Mouse (Mus musculus) liver, embryonic 13.5 days (tissue): ENCODE results near the gene Mark1. TPM values are rescaled to one million over a fixed set of nuclear protein-coding genes. Genes with fewer than 3 reads are reported as not detected.
A peak's percentile ranks its signal among the peaks of the same experiment; 100 is the strongest.

Source experiments
- ATAC-seq: fragments of 200-750 bp; cut with Nextera tagmentation; 2 replicates; pipeline ENCODE4 v1.8.0; 2017; ENCODE audit warnings: low read depth, mild to moderate bottlenecking, moderate number of reproducible peaks, moderate library complexity
- DNase-seq: peaks from one replicate; pipeline ENCODE4 v3.0.0; 2022
- H3K27ac ChIP-seq: fragments of 300-500 bp; sonication (generic); 2 replicates; pipeline ENCODE4 v1.5.1; 2015; ENCODE audit warnings: moderate library complexity, mild to moderate bottlenecking, inconsistent platforms
- H3K27me3 ChIP-seq: fragments of 300-500 bp; sonication (generic); 2 replicates; pipeline ENCODE4 v1.6.1; 2015; ENCODE audit warnings: mild to moderate bottlenecking, inconsistent platforms
- H3K36me3 ChIP-seq: fragments of 300-500 bp; sonication (generic); 2 replicates; pipeline ENCODE4 v1.6.1; 2015; ENCODE audit warnings: mild to moderate bottlenecking, inconsistent platforms
- H3K4me1 ChIP-seq: fragments of 300-500 bp; sonication (generic); replicated peaks from 2 replicates; pipeline ENCODE4 v1.6.1; 2015; ENCODE audit warnings: inconsistent platforms
- H3K4me2 ChIP-seq: fragments of 300-500 bp; sonication (generic); 2 replicates; pipeline ENCODE4 v1.6.1; 2015; ENCODE audit warnings: inconsistent platforms, mild to moderate bottlenecking, moderate library complexity
- H3K4me3 ChIP-seq: fragments of 300-500 bp; sonication (generic); replicated peaks from 2 replicates; pipeline ENCODE4 v1.5.1; 2015; ENCODE audit warnings: mild to moderate bottlenecking, inconsistent platforms
- H3K9ac ChIP-seq: fragments of 300-500 bp; sonication (generic); 2 replicates; pipeline ENCODE4 v1.6.1; 2015; ENCODE audit warnings: mild to moderate bottlenecking, inconsistent platforms
- H3K9me3 ChIP-seq: fragments of 300-500 bp; sonication (generic); replicated peaks from 2 replicates; pipeline ENCODE4 v1.6.1; 2016; ENCODE audit warnings: inconsistent platforms
- WGBS: fragments of 180-500 bp; shearing (Covaris S2); methylation state at CpG from one replicate; pipeline ENCODE4 v1.1.7; 2015; ENCODE audit not compliant: insufficient replicate concordance; 5-methylcytosine and 5-hydroxymethylcytosine counted together
- polyA plus RNA-seq: library from polyadenylated mRNA; unstranded; fragments of >200 nt; fragmentation: Nextera tagmentation; extraction: Ambion mirVana; gene quantifications from 2 replicates; pipeline ENCODE4 v1.2.1, GENCODE M21; 2015

Gene Mark1
- polyA plus RNA-seq, 1 experiment from 2014 or later: 0.16 TPM

DNA sequence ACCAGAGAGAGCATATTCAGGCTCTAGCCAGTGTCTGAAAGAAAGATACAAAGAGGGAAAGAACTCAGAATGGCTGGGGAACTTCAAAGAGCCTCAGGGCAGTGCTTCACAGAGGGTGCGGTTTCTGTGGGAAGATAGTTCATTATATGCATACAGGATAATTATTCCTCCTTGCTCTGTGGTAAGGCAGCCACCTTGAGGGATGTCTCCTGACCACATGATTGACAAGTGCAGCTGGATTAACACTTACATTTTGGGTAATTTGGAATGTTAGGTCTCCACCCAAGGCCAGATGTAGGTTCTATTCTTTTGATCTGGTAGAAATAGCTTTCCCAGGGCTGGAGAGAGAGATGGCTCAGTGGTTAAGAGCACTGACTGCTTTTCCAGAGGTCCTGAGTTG lies 113.2 kb downstream of the Mark1 start:
- peaks cover 31% of the 10 kb centered on the region for H3K27me3 ChIP-seq
- 52% methylated on average over 1 of the region's 1 CpGs for WGBS
- H3K36me3 ChIP-seq: no peaks in the 10 kb centered on the region
- H3K4me1 ChIP-seq: no peaks in the 10 kb centered on the region
- DNase-seq (no peak), ATAC-seq (no peak)
- no peak overlapping the region for H3K9ac ChIP-seq
- no peak overlapping the region for H3K27ac ChIP-seq
- no peak overlapping the region for H3K4me2 ChIP-seq
- no peak overlapping the region for H3K4me3 ChIP-seq
- H3K9me3 ChIP-seq: no peaks in the 10 kb centered on the region

DNA sequence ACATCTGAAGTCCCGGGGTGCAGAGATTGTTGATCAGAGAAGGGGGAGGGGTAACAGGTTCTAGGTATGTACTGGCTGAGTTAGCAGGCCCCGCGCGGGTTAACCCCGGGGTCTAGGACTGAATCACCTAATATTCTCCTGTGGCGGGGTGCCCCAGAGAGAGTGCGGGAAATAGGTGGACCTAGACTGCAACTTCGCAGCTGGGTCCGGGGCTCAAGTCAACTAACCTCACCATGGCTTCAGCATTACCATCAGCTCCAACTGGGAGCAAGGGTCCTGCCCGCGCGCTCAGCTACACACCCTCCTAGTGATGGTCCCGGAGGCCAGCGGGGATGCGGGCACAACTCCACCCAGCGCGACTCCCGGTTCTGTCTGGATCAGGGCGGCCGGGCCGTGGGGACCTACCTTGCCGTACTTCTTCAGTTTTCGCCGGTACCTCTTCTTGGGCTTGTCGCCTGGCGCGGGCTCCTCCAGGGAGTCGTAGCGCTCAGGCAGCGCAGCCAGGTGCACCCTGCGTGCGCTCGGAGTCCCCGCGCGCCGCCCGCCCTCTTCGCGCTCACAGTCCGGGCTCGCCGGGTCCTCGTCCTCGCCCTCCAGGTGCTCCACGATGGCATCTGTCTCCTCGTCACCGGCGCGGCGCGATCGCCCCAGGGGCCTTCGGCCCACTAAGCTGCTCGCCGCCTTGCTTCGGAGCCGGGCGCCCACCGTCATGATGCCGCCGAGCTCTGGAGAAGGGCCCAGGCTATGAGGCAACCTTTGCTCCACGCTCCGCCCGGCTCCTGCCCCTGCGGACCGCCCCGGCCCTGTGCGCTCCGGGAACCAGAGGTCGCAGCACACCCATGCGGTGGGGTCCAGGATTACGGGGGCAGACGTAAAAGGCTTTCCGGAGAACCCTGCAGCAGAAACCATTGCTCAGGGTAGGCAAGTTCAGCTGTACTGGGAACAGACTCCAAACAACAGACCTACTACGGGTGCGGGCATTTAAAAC lies 116.8 kb downstream of the Mark1 start, which contains the start of gene C130074G19Rik:
C130074G19Rik (minus strand) TSS at position 938 of the 988 bp plus-strand sequence.
- Histone ChIP-seq H3K4me1 (peaks cover 8% of the 10 kb centered on the region; the same call in 1 of the 2 replicates), H3K4me2 (peak within 1 kb of the TSS; percentile 55), H3K9me3 (no peaks in the 10 kb centered on the region), H3K27ac (no peak within 1 kb of the TSS), H3K27me3 (peaks cover 36% of the 10 kb centered on the region), H3K4me3 (peak within 1 kb of the TSS; percentile 57), H3K36me3 (no peaks in the 10 kb centered on the region), H3K9ac (peak within 1 kb of the TSS; percentile 57)
- WGBS: 3% methylated on average over 77 of the region's 77 CpGs
- ATAC-seq (peak; percentile 83), DNase-seq (no peak)

DNA sequence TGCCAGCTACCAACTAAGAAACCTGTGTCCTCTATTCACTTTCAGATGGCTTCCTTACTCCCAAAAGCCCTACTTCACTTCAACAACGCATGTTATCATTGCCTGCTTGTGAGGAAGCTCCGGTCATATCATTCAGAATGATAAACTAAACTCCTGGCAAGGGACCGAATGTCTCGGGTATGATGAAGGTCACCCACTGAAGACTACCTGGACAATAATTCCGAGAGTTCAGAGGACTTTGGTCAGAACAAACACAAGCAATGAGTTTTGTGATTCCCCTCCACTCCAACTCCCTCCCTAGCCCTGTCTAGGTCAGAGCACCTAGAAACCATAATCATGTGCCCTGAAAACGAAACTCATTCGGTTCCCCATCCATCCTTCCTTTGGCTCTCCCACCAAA lies 117.5 kb downstream of the Mark1 start:
- Histone ChIP-seq H3K9ac (peak overlapping the region; percentile 57), H3K9me3 (no peaks in the 10 kb centered on the region), H3K36me3 (no peaks in the 10 kb centered on the region), H3K4me1 (peaks cover 8% of the 10 kb centered on the region; the same call in 1 of the 2 replicates), H3K4me3 (peak overlapping the region; percentile 57), H3K4me2 (peak overlapping the region; percentile 55), H3K27me3 (peaks cover 36% of the 10 kb centered on the region), H3K27ac (no peak overlapping the region)
- no peak for DNase-seq
- 36% methylated on average over 7 of the region's 7 CpGs for WGBS
- ATAC-seq: no peak

DNA sequence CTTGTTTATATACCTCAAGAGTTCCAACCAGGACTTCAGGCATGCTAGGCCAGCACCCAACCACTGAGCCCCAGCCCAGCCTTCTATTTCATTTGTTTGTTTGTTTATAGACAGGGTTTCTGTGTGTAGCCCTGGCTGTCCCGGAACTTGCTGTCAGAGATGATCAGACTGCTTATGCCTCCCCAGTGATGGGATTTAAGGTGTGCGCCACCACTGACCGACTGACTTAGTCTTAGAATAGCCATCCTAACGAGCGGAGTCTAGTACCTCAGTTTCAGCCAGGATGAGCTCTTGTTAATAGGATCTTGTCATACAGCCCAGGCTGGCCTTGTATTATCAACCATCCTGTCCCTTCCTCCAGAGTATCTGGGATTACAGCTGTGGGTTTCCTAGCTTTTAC lies 118.2 kb downstream of the Mark1 start:
- Histone ChIP-seq H3K9ac (peak overlapping the region; percentile 57; the same call in 1 of the 2 replicates), H3K4me3 (peak overlapping the region; percentile 57), H3K4me1 (peaks cover 8% of the 10 kb centered on the region; the same call in 1 of the 2 replicates), H3K4me2 (peak overlapping the region; percentile 55), H3K27me3 (peaks cover 36% of the 10 kb centered on the region), H3K27ac (no peak overlapping the region), H3K36me3 (no peaks in the 10 kb centered on the region), H3K9me3 (no peaks in the 10 kb centered on the region)
- DNase-seq (no peak), ATAC-seq (no peak)
- whole genome bisulfite sequencing: 76% methylated on average over 5 of the region's 5 CpGs

DNA sequence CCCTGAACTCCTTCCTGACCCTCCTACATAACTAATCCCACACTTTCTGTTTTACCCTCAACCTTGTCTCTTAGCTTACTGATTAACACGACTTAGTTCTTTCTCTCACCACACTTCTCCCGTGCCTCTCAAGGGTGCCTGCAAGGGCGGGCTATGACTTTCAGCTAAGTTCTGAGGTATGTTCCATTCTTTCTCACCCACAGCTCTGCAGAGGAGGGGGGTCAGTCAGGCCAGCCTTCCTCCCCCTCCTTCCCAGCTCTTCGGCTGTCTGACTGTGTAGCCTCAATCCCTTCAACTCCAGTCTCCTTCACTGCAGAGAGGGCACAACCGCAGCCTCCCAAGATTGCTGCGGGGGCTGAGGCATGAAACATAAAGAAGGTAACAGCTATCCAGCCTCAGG lies 120.5 kb downstream of the Mark1 start:
- H3K27me3 ChIP-seq: peaks cover 32% of the 10 kb centered on the region
- H3K4me2 ChIP-seq: peak overlapping the region; percentile 13; the same call in 1 of the 2 replicates
- H3K9ac ChIP-seq: no peak overlapping the region
- DNase-seq: no peak
- no peaks in the 10 kb centered on the region for H3K9me3 ChIP-seq
- H3K36me3 ChIP-seq: no peaks in the 10 kb centered on the region
- H3K27ac ChIP-seq: no peak overlapping the region
- 64% methylated on average over 6 of the region's 6 CpGs for WGBS
- no peak overlapping the region for H3K4me3 ChIP-seq
- H3K4me1 ChIP-seq: peaks cover 16% of the 10 kb centered on the region
- no peak for ATAC-seq

DNA sequence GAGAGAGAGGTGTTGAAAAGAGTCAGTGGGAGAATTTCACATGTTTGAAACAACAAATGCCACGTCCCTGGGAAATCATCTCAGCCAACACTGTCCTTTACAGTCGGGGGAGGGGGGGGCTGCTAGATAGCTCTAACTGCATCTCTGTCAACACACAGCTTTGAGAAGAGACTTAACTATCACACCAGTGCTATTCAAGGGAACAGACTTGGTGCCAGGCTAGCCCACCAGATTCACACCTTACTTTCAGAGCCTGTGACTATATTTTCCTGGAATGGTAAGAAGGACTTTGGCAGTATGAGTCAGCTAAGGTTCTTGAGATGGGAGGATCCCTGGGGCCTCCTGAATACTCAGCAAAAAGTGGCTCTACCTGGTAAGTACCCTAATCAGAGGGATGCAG lies 122.1 kb downstream of the Mark1 start:
- Histone ChIP-seq H3K4me2 (no peak overlapping the region), H3K36me3 (no peaks in the 10 kb centered on the region), H3K9me3 (no peaks in the 10 kb centered on the region), H3K9ac (no peak overlapping the region), H3K4me3 (no peak overlapping the region), H3K27ac (no peak overlapping the region), H3K27me3 (peaks cover 17% of the 10 kb centered on the region), H3K4me1 (peaks cover 22% of the 10 kb centered on the region)
- ATAC-seq (no peak), DNase-seq (no peak)
- 44% methylated on average over 2 of the region's 2 CpGs for WGBS

DNA sequence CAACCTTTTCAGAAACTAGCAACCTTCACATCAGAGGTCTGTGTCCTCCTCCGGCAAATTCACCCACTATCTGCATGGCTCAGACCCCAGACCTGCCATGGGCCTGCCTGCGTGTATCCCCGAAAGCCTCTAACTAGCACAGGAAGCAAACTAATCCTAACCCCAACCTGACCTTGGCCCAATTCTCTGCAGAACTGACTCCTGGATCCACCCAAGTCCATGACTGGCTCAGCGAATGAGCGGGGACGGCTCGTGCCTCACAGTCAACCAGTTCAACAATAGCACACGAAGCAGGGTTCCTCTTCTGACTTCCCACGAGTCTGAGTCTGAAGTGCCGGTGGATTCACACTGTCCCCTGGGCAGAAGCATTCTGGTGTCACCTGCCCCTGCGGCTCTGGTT lies 125.5 kb downstream of the Mark1 start:
- 73% methylated on average over 11 of the region's 11 CpGs for WGBS

DNA sequence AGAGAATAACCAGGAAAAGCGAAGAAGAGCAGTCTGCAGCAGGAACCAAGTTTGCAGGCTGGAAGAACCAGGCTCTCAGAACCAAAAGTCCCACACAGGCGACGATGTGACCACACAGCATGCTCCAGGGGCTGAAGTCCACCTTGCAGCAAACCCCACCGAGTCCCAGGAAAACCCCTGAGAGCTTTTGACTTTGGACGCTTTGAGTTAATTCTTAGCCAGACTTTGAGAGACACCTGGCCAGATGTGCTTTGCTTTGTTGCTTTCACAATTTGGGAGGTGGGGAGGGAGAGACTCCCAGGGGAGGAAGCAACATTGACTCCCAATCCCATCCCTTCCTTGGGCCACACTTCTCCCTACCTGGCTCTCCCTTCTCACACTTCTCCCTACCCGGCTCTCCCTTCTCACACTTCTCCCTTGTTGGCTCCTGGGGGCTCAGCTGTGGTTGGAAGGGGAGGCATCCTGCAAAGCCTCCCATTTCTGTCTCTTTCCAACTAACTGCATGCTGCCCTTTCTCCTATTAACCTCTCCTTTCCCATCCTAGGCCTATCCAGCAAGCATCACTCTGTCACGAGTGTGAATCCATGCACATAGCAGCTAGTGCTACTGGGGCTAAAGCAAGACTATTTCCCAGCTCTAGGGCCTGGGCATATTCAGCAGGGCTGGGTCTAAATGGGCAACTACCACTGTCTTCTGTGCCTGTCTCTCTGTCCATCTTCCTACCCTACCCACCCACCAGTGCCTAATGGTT lies 127.1 kb downstream of the Mark1 start:
- Histone ChIP-seq H3K4me3 (no peak overlapping the region), H3K4me1 (peaks cover 39% of the 10 kb centered on the region), H3K27me3 (no peaks in the 10 kb centered on the region), H3K9ac (0 out of 2 replicates have a peak overlapping the region, but pooled peaks have one; percentile 0), H3K27ac (peak overlapping the region; percentile 78), H3K36me3 (no peaks in the 10 kb centered on the region), H3K4me2 (no peak overlapping the region), H3K9me3 (no peaks in the 10 kb centered on the region)
- no peak for DNase-seq
- 52% methylated on average over 7 of the region's 7 CpGs for WGBS
- ATAC-seq: peak; percentile 50

More for the DNA sequence above, 125.5 kb downstream of the Mark1 start:
- Histone ChIP-seq H3K4me2 (no peak overlapping the region), H3K4me3 (no peak overlapping the region), H3K36me3 (no peaks in the 10 kb centered on the region), H3K27ac (peak overlapping the region; percentile 50; the same call in 1 of the 2 replicates), H3K9me3 (no peaks in the 10 kb centered on the region), H3K4me1 (peaks cover 37% of the 10 kb centered on the region), H3K27me3 (no peaks in the 10 kb centered on the region), H3K9ac (no peak overlapping the region)
- ATAC-seq (no peak), DNase-seq (no peak)

DNA sequence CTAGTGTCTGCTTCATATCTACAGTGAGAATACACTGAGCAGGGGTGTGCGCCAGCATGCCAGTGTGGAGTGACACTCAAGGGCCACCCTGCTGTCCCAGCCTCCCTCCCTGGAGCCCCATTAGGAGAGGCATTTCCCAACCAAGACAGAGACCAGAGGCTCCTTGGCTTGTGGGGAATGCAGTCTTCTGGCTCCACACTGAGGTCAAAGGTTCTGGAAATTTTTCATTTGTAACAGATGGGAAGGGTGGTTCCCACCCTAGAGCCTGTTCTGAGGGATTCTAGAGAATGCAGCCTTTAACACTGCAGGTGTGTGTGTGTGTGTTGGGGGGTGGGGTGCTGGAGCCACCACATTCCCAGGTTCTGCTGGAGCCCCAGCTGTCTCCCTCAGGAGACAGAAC lies 127.9 kb downstream of the Mark1 start:
- Histone ChIP-seq H3K9ac (0 out of 2 replicates have a peak overlapping the region, but pooled peaks have one; percentile 0), H3K9me3 (no peaks in the 10 kb centered on the region), H3K4me2 (no peak overlapping the region), H3K4me3 (no peak overlapping the region), H3K27me3 (no peaks in the 10 kb centered on the region), H3K27ac (peak overlapping the region; percentile 78), H3K4me1 (peaks cover 39% of the 10 kb centered on the region), H3K36me3 (no peaks in the 10 kb centered on the region)
- no peak for DNase-seq
- ATAC-seq: peak; percentile 25; the same call in 1 of the 2 replicates
- 71% methylated on average over 1 of the region's 1 CpGs for WGBS

DNA sequence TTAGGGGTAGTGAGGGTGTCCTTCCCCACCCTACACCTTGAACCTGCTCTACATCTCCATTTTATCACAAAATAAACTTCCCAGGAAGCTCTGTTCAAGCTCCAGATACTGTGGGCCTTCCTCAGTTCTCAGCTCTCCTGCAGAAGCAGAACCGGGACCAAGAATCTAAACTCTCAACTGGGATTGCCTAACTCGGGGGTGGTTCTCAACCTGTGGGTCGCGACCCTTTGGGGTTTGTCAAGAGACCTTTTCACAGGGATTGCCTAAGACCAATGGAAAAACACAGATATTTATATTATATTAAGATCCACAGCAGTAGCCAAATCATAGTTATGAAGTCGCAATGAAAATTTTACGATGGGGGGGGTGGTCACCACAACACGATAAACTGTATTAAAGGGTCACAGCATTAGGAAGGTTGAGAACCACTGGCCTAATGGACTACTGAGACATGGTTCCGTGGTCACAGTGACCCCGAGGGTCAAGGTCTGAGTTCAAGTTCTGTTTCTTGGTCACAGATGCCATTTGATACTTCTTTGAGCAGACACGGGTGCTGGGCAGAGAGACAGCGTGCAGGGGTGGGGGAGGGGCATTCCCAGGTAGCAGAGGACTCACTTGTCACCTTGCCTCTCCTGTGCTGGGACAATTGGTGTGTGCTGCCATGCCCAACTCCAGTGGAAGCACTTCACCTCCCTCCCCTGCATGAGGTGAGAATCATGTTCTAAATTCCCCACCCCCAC lies 128.6 kb downstream of the Mark1 start:
- no peaks in the 10 kb centered on the region for H3K9me3 ChIP-seq
- 65% methylated on average over 11 of the region's 11 CpGs for WGBS
- no peaks in the 10 kb centered on the region for H3K27me3 ChIP-seq
- H3K27ac ChIP-seq: peak overlapping the region; percentile 78
- H3K4me2 ChIP-seq: no peak overlapping the region
- no peaks in the 10 kb centered on the region for H3K36me3 ChIP-seq
- ATAC-seq (no peak), DNase-seq (no peak)
- H3K4me3 ChIP-seq: no peak overlapping the region
- H3K9ac ChIP-seq: no peak overlapping the region
- peaks cover 43% of the 10 kb centered on the region for H3K4me1 ChIP-seq
